Mouse (Mus musculus): Measurements from ENCODE around the gene Slc4a1. TPM values are rescaled to one million over a fixed set of nuclear protein-coding genes. Genes with fewer than 3 reads are reported as not detected.

Slc4a1 gene
- polyA plus RNA-seq, 1 experiment from 2014 or later = 7.2 TPM

DNA sequence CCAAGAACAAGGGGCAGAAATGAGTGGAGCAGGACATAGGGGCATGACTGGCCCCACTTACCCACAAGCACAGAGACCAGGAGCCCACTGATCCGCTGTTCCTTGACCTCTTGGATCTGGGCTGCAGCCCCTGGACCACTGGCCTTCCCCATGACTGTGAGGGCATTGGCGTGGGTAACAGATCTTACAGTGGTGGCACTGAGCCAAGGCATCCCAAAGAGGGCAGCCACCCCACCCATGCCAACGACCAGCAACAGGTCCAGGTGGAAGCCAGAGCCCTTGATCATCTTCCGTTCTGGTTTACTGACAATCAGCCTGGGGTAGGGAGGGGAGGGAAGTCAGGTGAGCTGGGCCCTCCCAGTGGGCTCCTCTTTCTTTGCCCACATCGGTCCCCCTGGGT lies 13.6 kb downstream of the Slc4a1 start:
- ATAC-seq (ENCODE audit: low FRiP score, low read depth) = no peak
- Histone ChIP-seq H3K27ac (no peak overlapping the region), H3K36me3 (no peaks in the 10 kb centered on the region), H3K27me3 (peaks cover 11% of the 10 kb centered on the region), H3K9ac (no peak overlapping the region), H3K4me3 (no peak overlapping the region), H3K9me3 (no peaks in the 10 kb centered on the region), H3K4me2 (replicated peaks) (no peak overlapping the region), H3K4me1 (peaks cover 4% of the 10 kb centered on the region; the same call in 1 of the 2 replicates)
- 52% methylated on average over 5 of the region's 5 CpGs for WGBS

DNA sequence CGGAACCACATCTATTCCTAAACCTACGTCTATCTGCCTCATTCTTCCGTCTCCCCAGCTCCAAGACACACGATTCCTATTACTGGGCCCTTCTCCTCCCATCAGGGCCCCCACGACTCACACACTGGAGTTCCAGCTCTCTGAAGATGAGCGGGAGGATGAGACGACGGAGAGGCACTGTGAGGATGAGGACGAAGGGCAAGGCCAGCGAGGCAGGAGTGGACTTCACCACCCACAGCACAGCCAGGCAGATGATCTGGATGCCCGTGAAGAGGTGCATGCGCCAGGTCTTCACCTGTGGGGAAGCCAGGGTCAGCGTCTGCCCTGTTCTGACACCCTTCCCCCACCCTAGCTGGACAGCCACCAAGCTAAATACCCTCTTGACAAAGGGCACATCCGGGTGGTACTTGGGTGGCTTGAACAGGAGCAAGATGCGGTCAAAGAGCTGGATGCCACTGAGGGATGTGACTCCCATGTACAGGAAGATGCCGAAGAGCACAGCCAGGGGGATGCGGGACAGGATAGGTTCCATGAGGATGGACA lies 15.0 kb downstream of the Slc4a1 start:
- WGBS = 89% methylated on average over 17 of the region's 17 CpGs
- no peaks in the 10 kb centered on the region for H3K36me3 ChIP-seq
- H3K4me1 ChIP-seq = peaks cover 4% of the 10 kb centered on the region; the same call in 1 of the 2 replicates
- no peak overlapping the region for H3K9ac ChIP-seq
- H3K4me2 ChIP-seq (replicated peaks) = no peak overlapping the region
- H3K9me3 ChIP-seq = no peaks in the 10 kb centered on the region
- ATAC-seq (ENCODE audit: low FRiP score, low read depth) = no peak
- no peak overlapping the region for H3K27ac ChIP-seq
- no peak overlapping the region for H3K4me3 ChIP-seq
- H3K27me3 ChIP-seq = peaks cover 4% of the 10 kb centered on the region; the same call in 1 of the 2 replicates

DNA sequence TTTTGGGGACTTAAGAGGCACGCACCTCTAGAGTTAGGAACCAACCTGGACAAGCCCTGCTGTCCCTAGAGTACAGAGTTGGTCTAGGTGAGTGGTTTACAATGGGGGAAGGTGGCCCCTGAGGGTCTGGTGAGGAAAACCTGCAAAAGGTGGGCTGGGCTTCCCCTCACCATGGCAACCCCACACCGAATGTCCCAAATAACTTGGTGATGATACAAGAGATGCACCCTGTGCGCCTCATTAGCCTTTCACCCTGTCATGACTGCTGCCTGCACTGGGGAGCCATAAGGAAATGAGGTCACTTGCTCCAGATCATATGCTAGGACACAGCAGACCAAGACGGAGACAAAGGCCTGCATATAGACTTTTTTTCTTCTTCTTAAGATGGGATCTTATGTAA lies 15.6 kb downstream of the Slc4a1 start:
- ATAC-seq (ENCODE audit: low FRiP score, low read depth) = no peak
- Histone ChIP-seq H3K27ac (no peak overlapping the region), H3K4me1 (peaks cover 4% of the 10 kb centered on the region; the same call in 1 of the 2 replicates), H3K9me3 (no peaks in the 10 kb centered on the region), H3K9ac (no peak overlapping the region), H3K4me2 (replicated peaks) (no peak overlapping the region), H3K36me3 (no peaks in the 10 kb centered on the region), H3K4me3 (no peak overlapping the region), H3K27me3 (no peaks in the 10 kb centered on the region)
- 80% methylated on average over 4 of the region's 4 CpGs for WGBS

DNA sequence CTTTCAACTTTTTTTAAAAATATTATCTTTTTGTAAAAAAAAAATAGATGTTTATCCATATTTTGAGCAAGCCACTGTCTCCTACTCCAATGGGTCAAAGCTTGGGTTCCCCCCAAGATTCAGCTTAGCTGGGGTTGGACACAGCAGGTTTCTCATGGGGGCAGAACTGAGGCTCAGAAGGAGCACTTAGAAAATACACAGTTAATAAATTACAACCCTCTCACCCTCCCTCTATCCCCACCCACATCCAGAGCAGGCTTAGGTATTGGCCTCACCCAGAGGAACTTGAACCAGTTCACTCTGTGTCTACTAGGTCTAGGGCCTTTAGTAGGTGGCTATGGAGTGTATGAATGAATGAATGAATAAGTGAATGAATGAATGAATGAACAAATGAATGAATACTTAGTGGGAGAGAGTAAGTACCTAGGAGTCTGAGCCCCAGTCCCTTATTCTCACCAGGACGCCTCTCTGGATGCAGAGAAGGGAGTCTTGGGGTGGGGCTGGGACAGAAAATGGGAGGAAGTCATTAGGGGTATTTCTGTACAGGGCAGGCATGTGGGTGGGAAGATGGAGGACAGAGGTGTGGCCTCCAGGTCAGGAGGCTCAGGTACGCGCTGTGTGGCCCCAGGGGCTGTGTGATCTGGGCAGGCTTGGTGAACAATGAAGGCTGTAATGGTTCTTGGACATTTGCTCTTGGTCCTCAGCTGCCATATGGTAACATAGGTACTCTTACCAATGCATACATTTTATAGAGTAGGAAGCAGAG lies 16.6 kb downstream of the Slc4a1 start:
- Histone ChIP-seq H3K4me3 (no peak overlapping the region), H3K4me2 (replicated peaks) (no peak overlapping the region), H3K4me1 (peaks cover 4% of the 10 kb centered on the region; the same call in 1 of the 2 replicates), H3K27ac (no peak overlapping the region), H3K36me3 (no peaks in the 10 kb centered on the region), H3K27me3 (no peaks in the 10 kb centered on the region), H3K9ac (no peak overlapping the region), H3K9me3 (no peaks in the 10 kb centered on the region)
- ATAC-seq (ENCODE audit: low FRiP score, low read depth) = no peak
- 93% methylated on average over 3 of the region's 3 CpGs for WGBS

DNA sequence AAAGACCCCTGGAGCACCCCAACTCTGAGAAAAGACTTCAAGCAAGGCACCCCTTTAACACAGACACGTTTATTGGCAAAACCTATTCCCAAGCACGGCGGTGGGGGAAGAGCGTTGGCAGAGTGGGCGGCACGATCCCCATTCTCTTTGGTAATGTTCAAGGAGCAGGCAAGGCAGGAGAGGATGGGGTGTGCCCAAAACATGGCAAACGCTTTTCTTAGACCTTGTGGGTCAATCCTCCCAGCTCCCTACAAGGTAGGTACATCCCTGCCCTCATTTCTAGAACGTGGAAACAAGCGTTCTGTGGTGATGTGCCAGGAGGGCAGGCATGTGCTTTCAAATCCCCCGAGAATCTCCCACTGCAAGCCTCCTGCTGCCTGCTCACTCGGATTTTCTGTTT lies 17.2 kb downstream of the Slc4a1 start:
- Histone ChIP-seq H3K4me3 (no peak overlapping the region), H3K27me3 (no peaks in the 10 kb centered on the region), H3K9ac (no peak overlapping the region), H3K4me1 (peaks cover 4% of the 10 kb centered on the region; the same call in 1 of the 2 replicates), H3K36me3 (no peaks in the 10 kb centered on the region), H3K4me2 (replicated peaks) (no peak overlapping the region), H3K9me3 (no peaks in the 10 kb centered on the region), H3K27ac (no peak overlapping the region)
- no peak for ATAC-seq (ENCODE audit: low FRiP score, low read depth)
- WGBS = 80% methylated on average over 11 of the region's 11 CpGs

DNA sequence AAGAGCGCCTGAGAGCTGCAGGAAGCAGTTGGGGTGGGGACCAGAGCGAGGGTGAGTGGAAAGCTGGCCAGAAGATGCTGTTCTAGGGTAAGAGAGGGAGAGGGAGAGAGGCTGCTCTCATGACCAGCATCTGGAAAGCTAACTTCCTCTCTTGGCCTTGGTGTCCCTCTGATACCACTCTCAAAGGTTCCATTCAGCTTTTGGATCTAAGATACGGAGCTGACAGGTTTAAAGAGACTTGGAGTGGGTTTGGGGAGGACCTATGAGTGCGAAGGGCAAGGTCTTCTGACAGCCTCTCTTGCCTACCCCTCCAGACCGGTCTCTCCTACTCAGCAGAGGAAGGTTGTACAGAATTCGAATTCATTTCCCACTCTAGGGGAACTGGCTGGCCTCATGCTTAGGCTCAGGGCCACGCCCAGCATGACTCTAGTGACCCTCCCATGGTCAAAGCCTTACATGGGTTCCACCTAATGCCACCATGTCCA lies 17.9 kb downstream of the Slc4a1 start:
- H3K27ac ChIP-seq = no peak overlapping the region
- H3K4me1 ChIP-seq = peaks cover 4% of the 10 kb centered on the region; the same call in 1 of the 2 replicates
- no peak for ATAC-seq (ENCODE audit: low FRiP score, low read depth)
- no peaks in the 10 kb centered on the region for H3K36me3 ChIP-seq
- no peak overlapping the region for H3K9ac ChIP-seq
- H3K4me3 ChIP-seq = no peak overlapping the region
- H3K9me3 ChIP-seq = no peaks in the 10 kb centered on the region
- H3K27me3 ChIP-seq = no peaks in the 10 kb centered on the region
- H3K4me2 ChIP-seq (replicated peaks) = no peak overlapping the region
- WGBS = 90% methylated on average over 7 of the region's 7 CpGs

DNA sequence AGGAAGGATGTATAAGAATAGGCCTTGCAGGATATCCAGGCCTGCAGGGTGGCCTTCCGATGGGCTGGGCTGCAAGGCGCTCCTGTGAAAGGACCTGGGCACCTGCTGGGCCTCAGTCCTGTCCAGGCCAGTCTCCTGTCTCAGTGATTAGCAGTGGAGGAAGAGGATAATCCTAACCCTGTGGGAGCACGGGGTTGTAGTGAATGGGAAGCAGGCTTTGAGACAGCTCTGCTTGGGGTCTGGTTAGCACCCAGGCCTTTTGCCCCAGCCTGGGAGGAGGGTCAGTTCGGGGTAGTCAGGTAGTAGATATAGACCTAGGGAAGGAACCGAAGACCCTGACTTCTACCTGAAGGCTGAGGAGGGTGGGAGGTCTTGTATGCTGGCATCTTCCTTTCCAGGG lies 18.3 kb downstream of the Slc4a1 start:
- no peak overlapping the region for H3K4me2 ChIP-seq (replicated peaks)
- peaks cover under 1% of the 10 kb centered on the region; the same call in 1 of the 2 replicates for H3K4me1 ChIP-seq
- H3K9me3 ChIP-seq = no peaks in the 10 kb centered on the region
- no peak for ATAC-seq (ENCODE audit: low FRiP score, low read depth)
- no peak overlapping the region for H3K9ac ChIP-seq
- H3K27me3 ChIP-seq = no peaks in the 10 kb centered on the region
- H3K36me3 ChIP-seq = no peaks in the 10 kb centered on the region
- 81% methylated on average over 5 of the region's 5 CpGs for WGBS
- no peak overlapping the region for H3K4me3 ChIP-seq
- H3K27ac ChIP-seq = no peak overlapping the region

DNA sequence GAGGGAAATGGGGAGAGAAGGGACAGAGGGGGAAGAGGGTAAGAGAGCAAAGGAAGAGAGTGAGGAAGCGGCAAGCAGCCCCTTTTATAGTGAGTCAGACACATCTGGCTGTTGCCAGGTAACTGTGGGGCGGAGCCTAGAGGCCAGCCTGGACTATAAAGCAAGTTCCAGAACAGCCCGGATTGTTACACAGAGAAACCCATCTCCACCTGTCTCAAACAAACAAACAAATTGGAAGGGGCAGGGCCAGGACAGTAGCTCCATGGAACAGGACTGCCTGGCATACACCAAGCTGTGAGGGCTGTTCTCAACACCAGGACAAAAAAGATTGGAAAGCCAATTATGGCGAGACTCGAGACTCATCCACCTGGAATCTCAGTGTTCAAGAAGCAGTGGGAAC lies 19.1 kb downstream of the Slc4a1 start:
- Histone ChIP-seq H3K36me3 (no peaks in the 10 kb centered on the region), H3K4me3 (no peak overlapping the region), H3K4me1 (no peaks in the 10 kb centered on the region), H3K4me2 (replicated peaks) (no peak overlapping the region), H3K27ac (no peak overlapping the region), H3K9ac (no peak overlapping the region), H3K9me3 (no peaks in the 10 kb centered on the region), H3K27me3 (no peaks in the 10 kb centered on the region)
- 56% methylated on average over 5 of the region's 5 CpGs for WGBS
- no peak for ATAC-seq (ENCODE audit: low FRiP score, low read depth)

DNA sequence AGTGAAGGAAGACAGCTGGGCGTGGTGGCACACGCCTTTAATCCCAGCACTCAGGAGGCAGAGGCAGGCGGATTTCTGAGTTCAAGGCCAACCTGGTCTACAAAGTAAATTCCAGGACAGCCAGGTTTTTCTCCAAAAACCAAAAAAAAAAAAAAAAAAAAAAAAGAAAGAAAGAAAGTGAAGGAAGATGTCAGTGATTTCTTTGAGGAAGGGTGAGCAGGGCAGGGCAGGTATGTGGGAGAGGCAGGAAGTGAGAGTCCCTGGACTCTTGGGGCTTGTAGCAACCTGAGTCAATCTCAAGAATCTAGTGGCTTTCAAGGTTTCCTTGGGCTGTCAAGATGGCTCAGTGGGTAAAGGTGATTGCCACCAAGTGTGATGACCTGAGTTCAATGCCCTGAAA lies 21.5 kb downstream of the Slc4a1 start:
- H3K4me3 ChIP-seq = no peak overlapping the region
- no peak overlapping the region for H3K4me2 ChIP-seq (replicated peaks)
- H3K36me3 ChIP-seq = no peaks in the 10 kb centered on the region
- H3K9ac ChIP-seq = no peak overlapping the region
- H3K4me1 ChIP-seq = peaks cover under 1% of the 10 kb centered on the region; the same call in 1 of the 2 replicates
- no peaks in the 10 kb centered on the region for H3K27me3 ChIP-seq
- no peaks in the 10 kb centered on the region for H3K9me3 ChIP-seq
- 92% methylated on average over 3 of the region's 3 CpGs for WGBS
- H3K27ac ChIP-seq = no peak overlapping the region
- no peak for ATAC-seq (ENCODE audit: low FRiP score, low read depth)

DNA sequence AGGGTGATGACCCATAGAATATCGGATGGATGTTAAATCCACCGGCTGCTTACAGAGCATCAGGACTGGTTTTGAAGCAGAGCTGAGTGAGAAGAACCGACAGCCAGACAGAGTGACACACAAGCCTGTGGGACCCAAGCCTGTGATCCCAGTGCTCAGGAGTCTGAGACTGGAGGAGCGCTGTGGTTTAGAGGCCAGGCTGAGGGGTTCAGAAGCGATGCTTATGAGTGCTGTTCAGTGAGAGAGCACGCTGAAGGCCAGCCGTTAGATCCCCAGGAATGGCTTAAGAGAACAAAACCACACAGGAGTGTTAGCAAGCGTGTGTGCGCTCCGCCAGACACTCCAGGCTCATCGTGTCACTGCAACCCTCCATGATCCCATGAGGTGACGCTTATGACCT lies 23.3 kb downstream of the Slc4a1 start:
- H3K27ac ChIP-seq = no peak overlapping the region
- no peaks in the 10 kb centered on the region for H3K27me3 ChIP-seq
- ATAC-seq (ENCODE audit: low FRiP score, low read depth) = no peak
- no peak overlapping the region for H3K4me3 ChIP-seq
- H3K9me3 ChIP-seq = no peaks in the 10 kb centered on the region
- no peak overlapping the region for H3K4me2 ChIP-seq (replicated peaks)
- H3K4me1 ChIP-seq = peaks cover 7% of the 10 kb centered on the region; the same call in 1 of the 2 replicates
- no peaks in the 10 kb centered on the region for H3K36me3 ChIP-seq
- 67% methylated on average over 12 of the region's 12 CpGs for WGBS
- no peak overlapping the region for H3K9ac ChIP-seq

DNA sequence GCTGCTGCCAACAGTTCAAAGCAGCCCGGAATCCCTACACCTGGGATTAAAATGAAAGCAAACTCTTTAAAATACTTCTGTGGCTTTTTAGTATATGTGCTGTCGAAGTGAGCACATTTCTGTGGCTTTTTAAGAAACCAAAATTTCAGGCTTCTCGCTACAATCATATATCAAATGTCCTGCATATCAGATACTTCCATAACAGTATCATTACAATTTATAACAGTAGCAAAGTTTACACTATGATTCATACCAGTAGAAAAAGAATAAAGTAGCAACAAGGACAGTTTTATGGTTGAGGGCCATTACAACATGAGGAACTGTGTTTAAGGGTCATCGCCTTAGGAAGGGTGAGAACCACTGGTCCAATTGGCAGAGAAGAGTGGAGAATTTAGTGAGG lies 24.9 kb downstream of the Slc4a1 start:
- Histone ChIP-seq H3K9ac (no peak overlapping the region), H3K9me3 (no peaks in the 10 kb centered on the region), H3K4me2 (replicated peaks) (no peak overlapping the region), H3K4me1 (peaks cover 7% of the 10 kb centered on the region; the same call in 1 of the 2 replicates), H3K27ac (no peak overlapping the region), H3K36me3 (no peaks in the 10 kb centered on the region), H3K4me3 (no peak overlapping the region), H3K27me3 (no peaks in the 10 kb centered on the region)
- WGBS = 81% methylated on average over 4 of the region's 4 CpGs
- no peak for ATAC-seq (ENCODE audit: low FRiP score, low read depth)

DNA sequence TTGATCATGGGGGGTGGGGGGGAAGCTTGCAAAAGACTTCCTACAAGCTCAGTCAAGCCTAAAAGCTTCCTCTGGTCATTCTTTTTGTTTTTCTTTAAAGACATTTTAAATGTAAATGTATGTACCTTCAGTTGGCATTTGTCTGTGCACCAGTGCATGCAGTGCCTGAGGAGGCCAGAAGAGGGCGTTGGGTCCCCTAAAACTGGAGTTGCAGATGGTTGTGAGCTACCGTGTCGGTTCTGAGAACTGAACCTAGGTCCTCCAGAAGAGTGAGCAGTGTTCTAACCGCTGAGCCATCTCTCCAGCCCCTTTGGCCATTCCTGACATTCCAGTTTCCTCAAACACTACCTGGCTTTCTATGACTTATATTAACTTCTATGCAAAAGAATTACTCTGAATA lies 26.4 kb downstream of the Slc4a1 start:
- H3K27me3 ChIP-seq = no peaks in the 10 kb centered on the region
- 61% methylated on average over 4 of the region's 4 CpGs for WGBS
- peaks cover 7% of the 10 kb centered on the region; the same call in 1 of the 2 replicates for H3K4me1 ChIP-seq
- H3K9me3 ChIP-seq = no peaks in the 10 kb centered on the region
- no peak overlapping the region for H3K4me3 ChIP-seq
- no peak overlapping the region for H3K27ac ChIP-seq
- no peak for ATAC-seq (ENCODE audit: low FRiP score, low read depth)
- H3K36me3 ChIP-seq = no peaks in the 10 kb centered on the region
- no peak overlapping the region for H3K4me2 ChIP-seq (replicated peaks)
- H3K9ac ChIP-seq = no peak overlapping the region
